Mouse (Mus musculus) heart, postnatal 25 days (tissue): ENCODE results near the gene 1700021F07Rik. TPM values are rescaled to one million over a fixed set of nuclear protein-coding genes. Genes with fewer than 3 reads are reported as not detected.
A peak's percentile ranks its signal among the peaks of the same experiment; 100 is the strongest.

Source experiments
- DNase-seq: peaks from one replicate; pipeline ENCODE4 v3.0.0; 2022; ENCODE audit warnings: low spot score
- intact Hi-C: fragments of 180-260 bp; cut with DNase I; formaldehyde crosslinking; loops from one replicate; pipeline ENCODE4 v1.15.1; 2025
- total RNA-seq, 2 experiments: library from RNA; stranded (reverse); gene quantifications; 2 replicates each; pipeline ENCODE4 v1.2.3; 2021

1700021F07Rik gene
- not detected for total RNA-seq

DNA sequence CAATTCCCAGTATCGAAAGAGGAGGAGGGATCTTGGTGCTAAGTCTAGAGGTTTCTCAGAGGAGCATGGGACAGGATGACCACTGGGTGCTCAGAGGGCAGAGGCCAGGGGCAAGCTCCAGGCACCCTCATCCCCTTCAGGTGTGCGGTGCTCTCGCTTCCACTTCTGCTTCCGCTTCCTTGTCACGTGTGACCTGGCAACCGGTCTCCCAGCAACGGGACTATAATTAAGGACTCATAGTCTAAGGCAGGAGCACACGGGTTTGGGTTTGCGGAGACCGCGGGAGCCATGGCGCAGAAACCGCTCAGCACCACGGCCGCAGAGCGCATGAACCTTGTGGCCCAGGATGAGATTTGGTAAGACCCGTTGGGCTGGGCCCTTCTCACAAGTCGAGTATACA lies at the start of gene 1700021F07Rik:
Gene 1700021F07Rik (plus strand): TSS at position 211 of the 400 bp plus-strand sequence.
- intact Hi-C loops: no loop called here
- DNase-seq: no peak

GRCm38 (mm10) chr2:173473233-173473632 lies 49.2 kb upstream of the 1700021F07Rik start:
- no peak for DNase-seq
- intact Hi-C loops: no loop called here

DNA sequence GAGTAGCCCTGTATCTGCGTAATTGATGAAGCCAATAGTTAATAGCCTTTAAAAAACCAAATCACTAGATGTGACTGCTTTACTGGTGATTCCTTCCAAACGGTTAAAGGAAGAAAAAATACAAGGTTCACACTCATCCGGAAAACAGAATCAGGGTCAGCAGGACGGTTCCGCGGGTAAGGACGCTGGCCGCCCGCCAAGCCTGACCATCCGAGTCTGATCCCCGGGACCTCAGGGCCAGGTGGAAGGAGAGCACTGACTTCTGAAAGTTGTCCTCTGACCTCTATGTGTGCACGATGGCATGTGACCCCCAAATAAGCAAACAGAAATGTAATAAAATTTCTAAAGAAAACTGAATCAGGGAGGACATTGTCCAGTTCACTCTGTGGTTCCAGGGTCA lies 43.3 kb upstream of the 1700021F07Rik start:
- intact Hi-C loops: no loop called here
- DNase-seq: no peak

DNA sequence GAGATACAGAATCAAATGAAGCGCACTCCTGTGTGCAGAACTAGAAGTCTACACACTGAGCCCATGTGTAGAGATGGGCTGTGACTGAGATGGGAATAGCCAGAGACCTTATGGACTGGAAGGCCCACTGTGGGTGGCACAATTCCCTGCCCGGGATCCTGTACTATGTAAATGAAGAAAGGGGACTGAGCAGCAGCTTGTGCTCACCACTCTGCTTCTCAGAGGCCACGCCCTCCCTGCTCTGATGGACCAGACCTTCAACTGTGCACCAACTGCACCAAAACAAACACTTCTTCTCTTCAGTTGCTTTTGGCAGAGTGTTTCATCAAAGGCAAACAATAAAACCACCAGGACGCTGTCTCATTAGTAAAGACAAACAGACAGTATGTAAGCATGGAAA lies 37.9 kb upstream of the 1700021F07Rik start:
- intact Hi-C loops: no loop called here
- DNase-seq: no peak

- intact Hi-C loops: no loop called here
- no peak for DNase-seq
Measured at GRCm38 (mm10) chr2:173499612-173500011, 22.8 kb upstream of the 1700021F07Rik start.

DNA sequence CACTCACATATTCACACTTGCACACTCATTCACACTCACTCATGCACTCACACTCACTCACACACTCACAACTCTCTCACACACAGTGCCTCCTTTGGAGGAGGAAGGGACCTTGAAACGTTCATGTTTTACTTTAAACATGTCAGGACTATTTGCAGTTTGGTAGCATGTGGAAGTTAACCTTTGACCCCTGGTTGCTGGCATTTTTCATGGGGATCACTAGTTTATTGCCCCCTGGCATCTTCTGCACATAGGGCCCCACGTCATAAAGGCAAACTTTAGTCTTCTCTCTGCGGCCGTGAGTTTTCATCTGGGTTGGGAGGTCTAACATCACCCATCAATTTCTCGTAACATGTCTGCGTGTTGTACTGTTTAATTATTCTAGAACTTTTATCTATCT lies 8.4 kb upstream of the 1700021F07Rik start:
- intact Hi-C loops: no loop called here
- no peak for DNase-seq

GRCm38 (mm10) chr2:173515186-173515585 lies 7.2 kb upstream of the 1700021F07Rik start:
- intact Hi-C loops: no loop called here
- DNase-seq: no peak

DNA sequence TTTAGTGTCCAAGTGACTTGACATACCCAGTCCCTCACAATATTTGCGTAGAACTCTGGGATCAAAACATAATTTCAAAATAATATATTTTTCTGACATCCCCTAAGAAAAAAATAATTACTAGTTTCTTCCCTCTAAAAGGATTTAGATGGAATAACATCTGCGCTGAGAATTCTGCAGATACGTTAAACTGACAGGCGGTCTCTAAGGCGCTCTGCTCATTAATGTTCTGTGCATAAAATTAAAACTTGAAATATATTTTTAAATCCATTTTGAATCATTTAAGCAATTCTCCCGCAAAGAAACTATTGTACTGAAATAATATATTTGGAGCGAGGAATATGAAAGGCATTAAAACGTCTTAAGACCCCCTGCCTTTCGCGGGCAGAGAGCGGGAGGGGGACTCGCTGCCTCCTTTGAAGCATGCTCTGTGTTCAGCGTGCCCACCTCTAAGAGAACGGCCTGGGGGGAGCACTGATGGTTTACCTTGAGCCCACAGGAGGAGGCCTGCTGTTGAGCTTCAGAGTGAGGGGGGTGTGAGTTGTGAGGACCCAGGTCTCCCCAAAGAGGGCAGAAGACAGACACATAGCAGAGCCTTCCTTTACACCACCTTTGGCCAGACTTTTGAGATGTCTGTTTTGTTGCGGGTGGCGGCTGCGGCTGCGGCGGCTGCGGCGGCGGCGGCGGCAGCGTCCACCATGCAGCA lies 6.1 kb upstream of the 1700021F07Rik start:
- intact Hi-C loops: no loop called here
- no peak for DNase-seq

- DNase-seq: no peak
- intact Hi-C loops: no loop called here
Measured at GRCm38 (mm10) chr2:173528493-173528892, 6.1 kb downstream of the 1700021F07Rik start.

DNA sequence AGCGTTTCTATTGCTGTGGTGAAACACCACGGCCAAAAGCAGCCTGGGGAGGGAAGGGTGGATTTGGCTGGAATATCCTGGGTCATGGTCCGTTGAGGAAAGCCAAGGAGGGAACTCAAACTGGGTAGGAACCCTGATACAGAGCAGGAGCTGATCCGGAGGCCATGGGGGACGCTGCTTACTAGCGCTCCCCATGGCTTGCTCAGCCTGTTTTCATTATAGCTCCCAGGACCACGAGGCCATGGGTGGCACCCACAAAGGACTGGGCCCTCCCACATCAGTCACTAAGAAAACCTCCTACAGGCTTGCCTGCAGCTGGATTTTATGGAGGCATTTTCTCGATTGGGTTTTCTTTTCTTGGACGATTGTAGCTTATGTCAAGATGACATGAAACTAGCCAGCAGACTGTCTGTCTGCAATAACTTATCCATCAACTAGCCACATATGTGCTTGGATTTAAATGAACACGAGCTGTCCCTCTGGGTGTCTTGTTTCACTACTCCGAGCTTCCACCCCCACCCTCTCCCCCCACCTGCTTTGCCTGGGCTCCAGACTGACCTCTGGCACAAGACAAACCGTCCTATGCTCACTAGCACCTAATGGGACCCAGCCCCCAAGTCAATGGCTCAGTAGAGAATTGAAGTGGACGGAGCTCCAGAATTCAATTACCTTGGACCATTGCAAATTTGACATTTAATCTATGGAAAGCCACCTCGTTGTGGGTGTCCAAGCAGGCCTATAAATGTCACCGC lies 10.5 kb downstream of the 1700021F07Rik start:
- DNase-seq: no peak
- intact Hi-C loops: no loop called here

GRCm38 (mm10) chr2:173534581-173534980 lies 12.2 kb downstream of the 1700021F07Rik start:
- intact Hi-C loops: no loop called here
- DNase-seq: no peak

- intact Hi-C loops: no loop called here
- DNase-seq: no peak
Measured at GRCm38 (mm10) chr2:173535390-173535789, 13.0 kb downstream of the 1700021F07Rik start.

- intact Hi-C loops: no loop called here
- DNase-seq: no peak
Measured at GRCm38 (mm10) chr2:173535886-173536285, 13.5 kb downstream of the 1700021F07Rik start.

DNA sequence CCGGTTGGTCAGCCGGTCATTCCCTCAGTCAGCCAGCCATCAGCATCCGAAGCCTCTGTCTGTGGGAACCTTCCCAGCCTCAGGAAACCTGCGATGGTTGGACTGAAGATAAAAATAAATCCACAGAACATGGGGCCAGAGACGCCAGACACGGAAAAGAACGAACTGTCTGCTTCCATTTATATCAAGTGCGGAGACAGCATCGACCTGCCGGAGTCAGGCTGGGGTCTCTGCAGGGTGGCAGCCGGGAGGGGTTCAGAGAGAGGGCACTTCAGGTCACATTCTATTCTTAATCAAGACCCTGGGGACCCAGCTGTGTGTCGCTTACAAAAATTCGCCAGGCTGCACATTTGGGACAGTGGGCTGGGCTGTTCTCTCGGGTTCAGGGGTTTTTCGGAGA lies 17.4 kb downstream of the 1700021F07Rik start:
- DNase-seq: no peak
- intact Hi-C loops: loop anchor here (10.0 kb wide), 2 partner anchors 85 to 195 kb away; no protein-coding TSS in a partner anchor

DNA sequence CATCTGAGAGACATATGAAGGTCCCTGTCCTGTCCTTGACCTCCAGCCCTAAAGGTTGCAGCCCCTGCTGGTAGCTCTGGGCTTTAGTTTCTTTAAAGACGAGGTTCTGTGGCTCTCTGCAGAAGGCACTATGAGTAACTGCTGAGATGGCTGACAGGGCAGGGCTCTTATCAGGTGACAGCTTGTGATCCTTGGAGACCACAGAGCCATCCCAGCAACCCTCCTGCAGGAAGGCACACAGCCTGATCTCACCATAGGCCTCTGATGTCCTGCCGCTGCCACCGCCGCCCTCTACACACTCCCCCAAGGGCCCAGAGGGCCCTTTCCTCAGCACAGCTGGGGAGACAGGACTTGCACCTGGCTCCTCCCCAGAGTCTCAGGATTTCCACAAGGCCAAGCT lies 19.4 kb downstream of the 1700021F07Rik start:
- DNase-seq: no peak
- intact Hi-C loops: loop anchor here (10.0 kb wide), 2 partner anchors 87 to 197 kb away; no protein-coding TSS in a partner anchor

GRCm38 (mm10) chr2:173542716-173543115 lies 20.3 kb downstream of the 1700021F07Rik start:
- intact Hi-C loops: loop anchor here (10.0 kb wide), 2 partner anchors 88 to 198 kb away; no protein-coding TSS in a partner anchor
- DNase-seq: no peak

GRCm38 (mm10) chr2:173545992-173546703 lies 23.8 kb downstream of the 1700021F07Rik start:
- intact Hi-C loops: loop anchor here (1.0 to 10.0 kb wide), 5 partner anchors 91 to 439 kb away; no protein-coding TSS in a partner anchor

DNA sequence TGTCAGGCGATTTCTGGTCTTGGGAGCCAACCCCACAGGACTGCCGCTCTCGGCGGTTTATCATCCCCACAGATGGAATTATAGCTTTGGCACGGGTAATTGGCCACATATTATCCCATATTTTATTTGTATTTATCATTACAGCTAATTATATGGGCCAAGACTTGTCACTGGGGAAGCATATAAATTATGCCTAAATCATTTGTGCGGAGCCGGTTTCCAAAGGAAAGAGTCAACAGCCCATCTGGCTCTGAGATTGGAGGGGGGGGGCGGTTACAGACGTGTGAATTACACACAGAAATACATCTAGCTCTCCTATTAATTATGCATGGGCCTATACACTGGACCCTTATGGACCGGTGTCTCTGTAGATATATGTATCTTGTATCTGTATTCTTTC lies 26.9 kb downstream of the 1700021F07Rik start:
- intact Hi-C loops: loop anchor here (5.0 to 10.0 kb wide), 3 partner anchors 94 to 442 kb away; no protein-coding TSS in a partner anchor
- DNase-seq: no peak

More at GRCm38 (mm10) chr2:173545992-173546703, 23.8 kb downstream of the 1700021F07Rik start:
- DNase-seq: peak; percentile 51

DNA sequence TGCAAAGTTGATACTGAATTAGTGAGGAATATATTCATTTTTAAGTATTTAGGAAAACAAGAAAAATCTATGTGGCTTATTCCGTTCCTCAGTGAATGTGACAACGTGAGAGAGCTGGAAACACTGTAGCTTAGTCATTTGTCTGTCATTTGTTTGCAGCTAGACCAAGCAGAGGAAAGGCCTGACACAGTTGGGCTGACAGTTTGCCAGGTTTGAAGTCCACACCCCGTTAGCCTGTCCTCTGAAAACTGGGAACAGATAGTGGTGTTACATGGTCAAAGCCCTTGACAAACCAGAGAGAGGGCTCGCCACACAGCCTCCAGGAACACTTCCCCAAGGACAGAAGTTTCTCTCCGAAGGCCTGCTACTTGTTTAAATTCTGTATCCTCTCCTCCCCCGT lies 28.3 kb downstream of the 1700021F07Rik start:
- peak; percentile 42 for DNase-seq
- intact Hi-C loops: no loop called here

GRCm38 (mm10) chr2:173553863-173554262 lies 31.5 kb downstream of the 1700021F07Rik start:
- DNase-seq: no peak
- intact Hi-C loops: no loop called here
